Mouse (Mus musculus): ENCODE measurements at regions not wholly inside any gene's neighbourhood (a gene's known extent, or its start where the extent isn't known, plus 50 kb on each side); places are given as distances from the start of the nearest gene placed in this dataset.

DNA sequence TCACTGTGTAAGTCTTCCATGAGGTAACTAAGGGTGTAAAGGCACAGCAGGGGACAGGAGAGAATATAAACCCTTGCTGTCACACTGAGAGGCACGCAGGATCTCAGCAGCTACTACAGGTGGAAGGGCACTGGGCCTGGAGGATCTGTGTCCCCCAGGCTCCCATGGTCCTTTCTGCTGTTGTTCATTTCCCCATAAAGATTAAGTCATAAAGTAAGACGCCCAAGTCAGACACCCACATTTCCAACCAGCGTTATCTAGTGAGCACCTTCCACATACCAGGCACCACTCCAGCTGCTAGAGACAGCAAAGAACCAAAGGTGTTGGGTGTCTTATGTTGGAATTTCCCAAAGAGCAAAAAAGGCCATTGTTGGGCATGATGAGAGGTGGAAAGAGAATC lies 70.8 kb upstream of the Klf3 start:
- H3K4me2 ChIP-seq (replicated peaks) = no peak overlapping the region
- no peak for ATAC-seq (ENCODE audit: low FRiP score)
- WGBS = 89% methylated on average over 3 of the region's 3 CpGs
- H3K27ac ChIP-seq = no peak overlapping the region
- H3K9ac ChIP-seq = no peak overlapping the region
- no peaks in the 10 kb centered on the region for H3K9me3 ChIP-seq (replicated peaks)
- no peaks in the 10 kb centered on the region for H3K4me1 ChIP-seq
- no peaks in the 10 kb centered on the region for H3K36me3 ChIP-seq
- H3K4me3 ChIP-seq = no peak overlapping the region
- no peaks in the 10 kb centered on the region for H3K27me3 ChIP-seq

DNA sequence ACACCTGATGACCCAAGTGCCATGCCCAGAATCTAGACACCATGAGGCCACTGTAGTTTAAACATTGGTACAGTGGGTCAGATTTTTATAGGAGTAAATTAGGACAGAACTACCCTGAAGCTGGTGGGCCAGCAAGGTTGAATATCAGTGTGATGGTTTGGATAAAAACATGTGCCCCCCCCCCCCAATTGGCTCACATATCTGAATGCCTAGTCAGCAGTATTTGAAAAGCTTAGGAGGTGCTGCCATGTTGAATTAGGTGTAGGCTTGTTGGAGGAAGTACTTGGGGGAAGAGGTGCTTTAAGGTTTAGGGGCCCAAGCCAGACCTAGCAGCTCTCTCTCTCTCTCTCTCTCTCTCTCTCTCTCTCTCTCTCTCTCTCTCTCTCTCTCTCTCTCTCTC lies 66.2 kb upstream of the Klf3 start:
- H3K4me3 ChIP-seq = no peak overlapping the region
- H3K4me1 ChIP-seq = peaks cover 25% of the 10 kb centered on the region
- H3K27me3 ChIP-seq = no peaks in the 10 kb centered on the region
- H3K27ac ChIP-seq = no peak overlapping the region
- no peaks in the 10 kb centered on the region for H3K9me3 ChIP-seq (replicated peaks)
- no peak overlapping the region for H3K4me2 ChIP-seq (replicated peaks)
- no peak overlapping the region for H3K9ac ChIP-seq
- no peak for ATAC-seq (ENCODE audit: low FRiP score)
- no peaks in the 10 kb centered on the region for H3K36me3 ChIP-seq

DNA sequence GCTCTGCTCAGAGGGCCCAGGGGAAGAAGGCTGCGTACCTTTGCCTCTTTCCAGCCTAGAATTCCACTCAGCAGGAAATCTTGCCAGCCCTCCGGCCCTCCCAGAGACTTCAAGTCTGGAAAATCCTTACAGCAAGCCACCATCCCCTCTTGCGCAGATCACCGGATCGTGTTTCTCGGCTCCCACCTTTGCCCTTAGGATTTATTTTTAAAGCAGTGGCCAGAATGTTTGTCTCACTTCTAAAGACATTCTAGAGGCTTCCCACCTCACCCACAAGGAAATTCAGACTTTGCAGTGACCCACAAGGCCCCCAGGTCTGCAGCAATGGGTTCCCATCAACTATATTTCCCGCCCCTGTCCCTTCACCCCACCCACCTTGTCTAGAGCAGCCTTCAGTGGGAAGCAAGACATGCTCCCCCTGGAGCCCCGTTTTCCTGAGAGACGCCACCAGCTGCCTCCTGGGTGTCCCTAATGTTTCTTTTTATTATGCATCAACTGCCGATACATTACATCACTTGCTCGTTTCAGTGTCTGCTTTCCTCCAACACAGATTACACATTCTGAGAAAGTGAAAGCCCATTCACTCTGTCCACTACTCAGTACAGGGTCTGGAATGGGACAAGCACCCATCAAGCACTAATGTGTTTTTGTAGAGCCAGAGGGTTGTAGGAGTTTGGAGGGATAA lies 65.0 kb upstream of the Klf3 start:
- peaks cover 25% of the 10 kb centered on the region for H3K4me1 ChIP-seq
- WGBS = 11% methylated on average over 11 of the region's 11 CpGs
- peak overlapping the region; percentile 36 for H3K4me2 ChIP-seq (replicated peaks)
- peak overlapping the region; percentile 20 for H3K9ac ChIP-seq
- no peak overlapping the region for H3K4me3 ChIP-seq
- H3K27ac ChIP-seq = peak overlapping the region; percentile 44; the same call in 1 of the 2 replicates
- H3K36me3 ChIP-seq = no peaks in the 10 kb centered on the region
- H3K9me3 ChIP-seq (replicated peaks) = 0 out of 2 replicates have a peak, but pooled peaks cover 5% of the 10 kb centered on the region
- ATAC-seq (ENCODE audit: low FRiP score) = peak; percentile 33
- H3K27me3 ChIP-seq = no peaks in the 10 kb centered on the region

DNA sequence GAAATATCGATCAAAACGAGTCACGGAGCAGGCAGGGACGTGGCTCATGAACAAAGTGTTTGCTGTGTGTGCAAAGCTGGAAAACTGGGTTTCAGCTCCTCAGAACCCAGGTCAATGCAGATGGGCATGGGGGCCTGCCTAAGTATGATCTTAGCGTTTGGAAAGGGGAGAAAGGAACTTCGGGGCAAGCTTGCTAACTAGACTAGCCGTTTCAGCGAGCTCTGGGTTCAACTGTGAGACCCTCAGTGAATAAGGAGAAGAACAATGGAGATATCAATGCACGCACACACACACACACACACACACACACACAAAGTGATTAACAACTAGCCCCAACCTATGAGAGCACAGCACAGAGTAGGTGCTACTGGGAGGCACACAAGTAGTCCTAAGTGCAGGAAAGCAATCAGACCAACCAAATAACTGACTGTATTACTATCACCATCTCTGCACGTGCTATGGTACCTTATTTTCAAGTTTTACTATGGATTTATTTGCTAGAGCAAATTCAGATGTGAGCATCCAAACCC lies 64.3 kb upstream of the Klf3 start:
- Histone ChIP-seq H3K36me3 (no peaks in the 10 kb centered on the region), H3K4me3 (no peak overlapping the region), H3K27ac (peak overlapping the region; percentile 44; the same call in 1 of the 2 replicates), H3K27me3 (no peaks in the 10 kb centered on the region), H3K4me2 (replicated peaks) (peak overlapping the region; percentile 36), H3K9me3 (replicated peaks) (0 out of 2 replicates have a peak, but pooled peaks cover 5% of the 10 kb centered on the region), H3K4me1 (peaks cover 25% of the 10 kb centered on the region), H3K9ac (peak overlapping the region; percentile 20)
- ATAC-seq (ENCODE audit: low FRiP score) = peak; percentile 52
- WGBS = 17% methylated on average over 10 of the region's 10 CpGs

DNA sequence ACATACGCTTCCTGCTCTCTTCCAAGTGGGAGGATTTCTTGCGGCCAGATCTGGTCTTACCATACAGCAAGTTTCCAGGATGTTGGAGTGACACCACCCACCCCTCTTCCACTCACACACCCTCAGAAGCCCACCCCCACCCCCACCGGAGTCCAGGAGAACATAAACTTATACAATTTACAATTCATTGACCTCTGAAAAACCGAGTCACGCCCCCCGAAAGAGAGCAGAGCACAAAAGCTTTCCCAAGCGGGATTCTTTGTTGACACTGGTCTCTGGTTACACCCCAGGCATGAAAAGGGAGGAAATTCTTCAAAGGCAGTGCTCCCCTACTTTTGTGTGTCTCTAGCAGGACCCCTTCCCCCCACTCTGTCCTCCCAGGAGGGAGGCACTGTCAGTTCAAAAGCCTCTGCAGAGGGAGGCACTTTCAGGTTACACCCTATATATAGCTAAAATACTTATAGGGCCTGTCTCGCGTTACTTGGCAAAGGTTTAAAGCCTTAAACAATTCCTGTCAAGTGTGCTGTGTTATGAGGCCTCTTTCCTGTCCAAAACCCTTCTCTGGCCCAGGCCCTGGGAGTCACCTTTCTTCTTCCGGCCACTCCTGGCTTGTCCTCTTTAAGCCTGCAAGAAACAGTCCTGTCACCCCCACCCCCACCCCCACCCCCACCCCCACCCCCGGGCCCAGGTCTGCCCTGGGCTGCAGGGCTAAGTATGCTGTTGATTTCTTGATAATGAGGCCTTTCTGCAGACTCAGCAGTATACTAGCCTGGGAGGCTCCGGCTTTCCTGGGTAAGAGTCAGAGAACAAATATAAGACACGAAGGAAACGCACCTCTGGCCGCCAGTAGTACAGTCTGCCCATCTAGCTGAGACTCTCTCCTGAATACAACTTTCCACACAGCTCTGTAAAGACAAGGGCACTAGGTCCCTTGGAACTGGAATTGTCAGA lies 63.6 kb upstream of the Klf3 start:
- 4% methylated on average over 15 of the region's 15 CpGs for WGBS
- no peaks in the 10 kb centered on the region for H3K27me3 ChIP-seq
- no peaks in the 10 kb centered on the region for H3K36me3 ChIP-seq
- H3K4me1 ChIP-seq = peaks cover 25% of the 10 kb centered on the region
- H3K27ac ChIP-seq = peak overlapping the region; percentile 66
- peak overlapping the region; percentile 36; the same call in 1 of the 2 replicates for H3K4me2 ChIP-seq (replicated peaks)
- H3K4me3 ChIP-seq = no peak overlapping the region
- 0 out of 2 replicates have a peak, but pooled peaks cover 5% of the 10 kb centered on the region for H3K9me3 ChIP-seq (replicated peaks)
- ATAC-seq (ENCODE audit: low FRiP score) = peak; percentile 42
- peak overlapping the region; percentile 43 for H3K9ac ChIP-seq

DNA sequence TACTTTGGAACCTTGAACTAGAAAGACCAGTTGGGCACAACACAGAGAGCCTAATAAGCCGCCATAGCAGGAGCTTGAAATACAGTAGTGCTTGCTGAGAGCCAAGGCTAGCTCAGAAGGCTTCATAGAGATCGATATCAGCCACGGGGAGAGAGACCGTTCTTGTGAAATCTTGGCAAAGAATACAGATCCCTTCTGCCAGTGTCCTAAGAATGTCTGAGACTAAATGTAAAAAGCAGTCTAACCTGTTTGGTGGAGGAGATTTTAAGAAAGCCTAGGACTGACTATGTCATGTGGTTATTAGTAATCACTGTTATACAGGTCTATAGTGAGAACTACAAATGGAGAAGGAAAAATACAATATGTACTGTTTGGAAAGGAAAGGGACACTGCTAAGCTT lies 59.1 kb upstream of the Klf3 start:
- 0 out of 2 replicates have a peak, but pooled peaks cover 5% of the 10 kb centered on the region for H3K9me3 ChIP-seq (replicated peaks)
- no peak overlapping the region for H3K4me3 ChIP-seq
- whole genome bisulfite sequencing = 94% methylated on average over 4 of the region's 4 CpGs
- ATAC-seq (ENCODE audit: low FRiP score) = no peak
- H3K27me3 ChIP-seq = no peaks in the 10 kb centered on the region
- H3K4me1 ChIP-seq = peaks cover 10% of the 10 kb centered on the region
- H3K27ac ChIP-seq = no peak overlapping the region
- H3K9ac ChIP-seq = no peak overlapping the region
- H3K36me3 ChIP-seq = no peaks in the 10 kb centered on the region
- no peak overlapping the region for H3K4me2 ChIP-seq (replicated peaks)

DNA sequence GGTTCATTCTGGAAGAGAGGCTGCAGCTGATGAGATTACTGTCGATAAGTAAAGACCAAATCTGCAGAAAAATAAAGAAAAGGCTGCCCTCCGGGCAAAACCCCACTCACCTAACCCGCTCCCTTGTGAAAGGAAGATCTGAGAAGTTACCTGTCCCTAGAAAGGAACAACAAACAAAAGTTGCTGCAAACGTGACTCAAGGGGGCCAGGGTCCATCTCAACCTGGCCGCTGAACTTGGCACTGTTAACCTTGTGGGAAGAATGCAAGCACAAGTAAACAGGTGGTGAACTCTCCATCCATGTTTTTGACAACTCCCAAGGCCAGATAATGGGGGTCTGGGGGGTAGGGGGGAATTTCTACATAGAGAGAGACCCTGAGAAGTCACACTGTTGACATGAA lies 58.7 kb upstream of the Klf3 start:
- no peak for ATAC-seq (ENCODE audit: low FRiP score)
- Histone ChIP-seq H3K27ac (no peak overlapping the region), H3K9me3 (replicated peaks) (0 out of 2 replicates have a peak, but pooled peaks cover 5% of the 10 kb centered on the region), H3K27me3 (no peaks in the 10 kb centered on the region), H3K4me1 (peaks cover 6% of the 10 kb centered on the region), H3K4me2 (replicated peaks) (no peak overlapping the region), H3K4me3 (no peak overlapping the region), H3K36me3 (no peaks in the 10 kb centered on the region), H3K9ac (no peak overlapping the region)
- 94% methylated on average over 5 of the region's 5 CpGs for WGBS

DNA sequence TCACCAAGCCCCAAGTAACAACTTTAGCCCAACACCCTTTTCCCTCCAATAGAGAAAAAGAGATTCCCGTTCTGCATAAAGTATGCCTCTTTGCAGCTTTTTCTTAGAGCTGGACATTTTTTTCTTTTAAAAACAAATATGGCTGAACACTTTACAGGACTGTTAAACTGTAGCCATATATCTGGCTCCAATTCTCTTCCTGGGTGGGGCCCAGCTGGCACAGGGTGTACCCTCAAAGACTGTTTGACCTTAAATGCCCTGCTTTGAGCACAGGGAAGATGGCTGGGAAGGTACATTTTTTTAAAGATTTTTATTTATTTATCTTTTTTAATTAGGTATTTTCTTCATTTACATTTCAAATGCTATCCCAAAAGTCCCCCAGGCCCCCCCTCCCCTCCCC lies 55.7 kb upstream of the Klf3 start:
- Histone ChIP-seq H3K9me3 (replicated peaks) (0 out of 2 replicates have a peak, but pooled peaks cover 5% of the 10 kb centered on the region), H3K27me3 (no peaks in the 10 kb centered on the region), H3K4me3 (no peak overlapping the region), H3K4me1 (peaks cover 4% of the 10 kb centered on the region; the same call in 1 of the 2 replicates), H3K4me2 (replicated peaks) (no peak overlapping the region), H3K36me3 (no peaks in the 10 kb centered on the region), H3K9ac (no peak overlapping the region), H3K27ac (no peak overlapping the region)
- WGBS = 72% methylated on average over 1 of the region's 1 CpGs
- no peak for ATAC-seq (ENCODE audit: low FRiP score)

DNA sequence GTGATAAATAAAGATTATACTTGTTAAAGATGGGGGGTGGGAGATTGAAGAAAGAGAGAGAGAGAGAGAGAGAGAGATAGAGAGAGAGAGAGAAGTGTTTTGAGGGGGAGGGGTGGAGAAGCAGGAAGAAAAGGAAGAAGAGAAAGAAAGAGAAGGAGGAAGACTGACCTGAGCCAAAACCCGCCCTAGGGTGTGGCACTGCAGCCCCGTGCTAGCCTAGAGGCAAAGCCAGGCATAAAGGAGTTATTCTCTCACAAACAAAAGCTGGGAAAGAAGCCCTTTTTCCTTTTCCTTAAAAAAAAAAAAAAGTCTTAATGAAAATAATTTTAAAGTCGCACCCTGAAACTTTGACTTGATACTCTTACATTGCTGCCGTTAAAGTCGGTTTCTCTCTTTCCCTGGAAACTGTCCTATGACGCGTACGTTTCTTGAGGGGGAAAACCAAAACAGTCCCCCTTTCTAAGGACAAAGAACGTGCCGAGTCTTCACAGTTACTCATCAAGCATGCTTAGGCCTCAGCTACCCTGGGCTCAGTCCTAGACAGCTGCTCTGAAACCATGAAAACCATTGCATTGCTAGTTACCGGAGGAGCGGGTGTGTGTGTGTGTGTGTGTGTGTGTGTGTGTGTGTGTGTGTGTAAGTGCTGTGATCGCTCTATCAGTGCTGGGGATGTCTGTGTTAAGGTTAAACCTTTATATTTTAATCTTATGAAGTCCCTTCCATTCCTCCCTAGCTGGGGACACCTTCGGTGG lies 53.6 kb upstream of the Klf3 start:
- Histone ChIP-seq H3K36me3 (no peaks in the 10 kb centered on the region), H3K27me3 (no peaks in the 10 kb centered on the region), H3K4me3 (no peak overlapping the region), H3K9me3 (replicated peaks) (no peaks in the 10 kb centered on the region), H3K9ac (no peak overlapping the region), H3K4me1 (peaks cover 4% of the 10 kb centered on the region; the same call in 1 of the 2 replicates), H3K27ac (no peak overlapping the region), H3K4me2 (replicated peaks) (no peak overlapping the region)
- no peak for ATAC-seq (ENCODE audit: low FRiP score)
- 68% methylated on average over 14 of the region's 14 CpGs for WGBS

DNA sequence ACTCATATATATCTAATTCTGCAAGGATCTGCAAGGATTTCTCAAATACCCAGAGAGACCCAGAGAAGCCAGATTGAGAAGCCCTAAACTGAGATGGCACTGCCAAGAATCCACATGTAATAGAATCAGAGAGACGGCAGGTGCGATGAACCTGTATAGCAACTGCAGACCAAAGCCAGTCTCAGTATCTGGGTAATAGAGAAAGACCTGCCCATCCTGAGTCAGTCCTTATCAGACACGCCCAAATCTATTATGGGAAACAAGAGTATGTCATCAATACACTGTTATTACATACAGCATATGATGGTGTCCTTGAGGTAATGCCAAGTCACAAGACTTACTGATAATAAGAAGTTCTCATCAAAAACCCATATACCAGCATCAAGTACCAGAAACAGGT lies 52.8 kb upstream of the Klf3 start:
- H3K9me3 ChIP-seq (replicated peaks) = no peaks in the 10 kb centered on the region
- no peak overlapping the region for H3K4me3 ChIP-seq
- H3K4me1 ChIP-seq = peaks cover 4% of the 10 kb centered on the region; the same call in 1 of the 2 replicates
- no peak overlapping the region for H3K9ac ChIP-seq
- 92% methylated on average over 3 of the region's 3 CpGs for WGBS
- H3K27ac ChIP-seq = no peak overlapping the region
- H3K27me3 ChIP-seq = no peaks in the 10 kb centered on the region
- no peak overlapping the region for H3K4me2 ChIP-seq (replicated peaks)
- ATAC-seq (ENCODE audit: low FRiP score) = no peak
- no peaks in the 10 kb centered on the region for H3K36me3 ChIP-seq

DNA sequence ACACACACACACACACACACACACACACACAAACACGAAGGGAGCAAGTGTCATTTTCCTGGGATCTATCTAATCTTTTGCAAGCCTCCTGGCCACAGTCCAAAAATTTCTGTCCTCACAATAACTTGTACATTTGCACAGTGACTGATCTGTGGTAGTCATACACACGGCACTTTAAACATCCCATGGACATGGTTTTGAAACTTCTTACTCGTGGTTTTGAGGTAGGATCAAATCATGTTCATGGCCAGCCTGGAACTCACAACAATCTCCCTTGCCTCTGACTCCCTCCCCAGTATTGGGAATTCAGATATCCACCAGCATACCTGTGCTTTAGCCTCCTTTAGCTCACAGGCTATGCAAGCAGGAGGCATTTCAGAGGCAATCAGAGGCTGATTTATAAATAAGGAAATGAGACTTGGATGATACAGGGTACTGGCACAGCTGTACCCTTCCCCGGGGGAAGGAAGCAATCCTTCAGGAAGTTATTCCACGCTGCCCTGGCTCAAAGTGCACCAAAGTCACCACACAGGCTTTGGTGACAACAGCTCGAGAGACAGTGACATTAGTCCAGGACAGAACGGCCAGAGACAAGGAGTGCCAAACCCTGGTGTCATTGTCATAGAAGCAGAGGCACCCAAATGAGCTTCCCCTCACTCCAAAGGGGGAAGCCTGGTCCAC lies 52.1 kb upstream of the Klf3 start:
- WGBS = 69% methylated on average over 7 of the region's 7 CpGs
- H3K27ac ChIP-seq = no peak overlapping the region

More for the DNA sequence above, 52.1 kb upstream of the Klf3 start:
- H3K4me3 ChIP-seq = no peak overlapping the region
- H3K9ac ChIP-seq = no peak overlapping the region
- H3K4me2 ChIP-seq (replicated peaks) = no peak overlapping the region
- H3K9me3 ChIP-seq (replicated peaks) = no peaks in the 10 kb centered on the region
- no peaks in the 10 kb centered on the region for H3K27me3 ChIP-seq
- no peak for ATAC-seq (ENCODE audit: low FRiP score)
- H3K4me1 ChIP-seq = peaks cover 4% of the 10 kb centered on the region; the same call in 1 of the 2 replicates
- H3K36me3 ChIP-seq = no peaks in the 10 kb centered on the region

Data from hindbrain, embryonic 12.5 days (tissue).